14 mouse cellular contexts compared by ENCODE assay signal in genomic region chr3:37146406-37146805, GRCm38 (mm10). TPM values are rescaled to one million over a fixed set of nuclear protein-coding genes. Genes with fewer than 3 reads are reported as not detected.
DNase-seq lines count a peak whose midpoint lies in the region; ATAC-seq and TF ChIP-seq lines count a peak whose summit lies in the region.
"Had no signal": no experiment of that assay in that cellular context is flagged by ENCODE, and none has a peak within 500 bp of the region (broad histone marks: within the 10 kb centered on the region; RNA-seq: fewer than 3 reads in every experiment).

No protein-coding gene starts in this region.

- no peaks in the 10 kb centered on the region for H3K27me3 ChIP-seq in limb, embryonic 15.5 days
- H3K27me3 ChIP-seq in embryonic facial prominence, embryonic 10.5 days (replicated peaks; ENCODE audit: low read depth, poor library complexity, severe bottlenecking), result no peaks in the 10 kb centered on the region
- H3K27me3 ChIP-seq in forebrain, postnatal 0 days (ENCODE audit: insufficient read depth, low read length), result no peaks in the 10 kb centered on the region
- H3K27me3 ChIP-seq: intestine, embryonic 15.5 days had no signal

- no peaks in the 10 kb centered on the region for H3K36me3 ChIP-seq in limb, embryonic 15.5 days
- H3K36me3 ChIP-seq in embryonic facial prominence, embryonic 10.5 days (replicated peaks), result no peaks in the 10 kb centered on the region
- H3K36me3 ChIP-seq in forebrain, postnatal 0 days (ENCODE audit: insufficient read depth), result no peaks in the 10 kb centered on the region
- H3K36me3 ChIP-seq: G1E; intestine, embryonic 15.5 days had no signal

- no peaks in the 10 kb centered on the region for H3K9me3 ChIP-seq in limb, embryonic 15.5 days
- no peaks in the 10 kb centered on the region for H3K9me3 ChIP-seq in embryonic facial prominence, embryonic 10.5 days
- no peaks in the 10 kb centered on the region for H3K9me3 ChIP-seq in forebrain, postnatal 0 days (ENCODE audit: low read length)
- H3K9me3 ChIP-seq: G1E; intestine, embryonic 15.5 days had no signal

- no peak overlapping the region for H3K4me3 ChIP-seq in limb, embryonic 15.5 days
- H3K4me3 ChIP-seq in embryonic facial prominence, embryonic 10.5 days, result no peak overlapping the region
- no peak overlapping the region for H3K4me3 ChIP-seq in forebrain, postnatal 0 days (ENCODE audit: low read depth, low read length)
- H3K4me3 ChIP-seq: intestine, embryonic 15.5 days had no signal

- H3K4me2 ChIP-seq in limb, embryonic 15.5 days, result 0 out of 2 replicates have a peak overlapping the region, but pooled peaks have one; percentile 10
- H3K4me2 ChIP-seq in forebrain, postnatal 0 days (ENCODE audit: low read depth), result no peak overlapping the region
- H3K4me2 ChIP-seq: intestine, embryonic 15.5 days had no signal

- TF ChIP-seq CTCF in forebrain, postnatal 0 days (IDR thresholded peaks at IDR 0.05; ENCODE audit: low read depth), result no peak

- H3K9ac ChIP-seq in limb, embryonic 15.5 days, result no peak overlapping the region
- H3K9ac ChIP-seq in forebrain, postnatal 0 days, result no peak overlapping the region
- H3K9ac ChIP-seq: intestine, embryonic 15.5 days; liver, embryonic 14.5 days had no signal

- 14% methylated on average over 8 of the region's 8 CpGs for WGBS in limb, embryonic 15.5 days
- 60% methylated on average over 8 of the region's 8 CpGs for WGBS in embryonic facial prominence, embryonic 10.5 days
- 37% methylated on average over 8 of the region's 8 CpGs for WGBS in forebrain, postnatal 0 days

- ATAC-seq in limb, embryonic 15.5 days (ENCODE audit: insufficient number of reproducible peaks, low FRiP score, low TSS enrichment, low read depth), result no peak
- ATAC-seq in forebrain, postnatal 0 days, result no peak
- ATAC-seq: intestine, embryonic 15.5 days had no signal

- peak; percentile 20 for DNase-seq in gastrocnemius, postnatal 10 days
- DNase-seq in gastrocnemius, postnatal 25 days, result no peak
- DNase-seq in testis, postnatal 10 days (ENCODE audit: low spot score), result peak; percentile 59
- no peak for DNase-seq in testis, postnatal 14 days (ENCODE audit: low spot score)
- DNase-seq in kidney, adult 9 months, result peak; percentile 53
- no peak for DNase-seq in embryonic facial prominence, embryonic 10.5 days (ENCODE audit: low spot score)
- no peak for DNase-seq in forebrain, postnatal 0 days
- DNase-seq: B cell, adult 2 months; cerebellum, adult 9-11 months had no signal

- H3K27ac ChIP-seq in limb, embryonic 15.5 days, result no peak overlapping the region
- H3K27ac ChIP-seq in embryonic facial prominence, embryonic 10.5 days (replicated peaks), result no peak overlapping the region
- no peak overlapping the region for H3K27ac ChIP-seq in forebrain, postnatal 0 days (ENCODE audit: low read depth, low read length)
- H3K27ac ChIP-seq: intestine, embryonic 15.5 days; liver, embryonic 14.5 days had no signal

- peaks cover 8% of the 10 kb centered on the region for H3K4me1 ChIP-seq in limb, embryonic 15.5 days
- H3K4me1 ChIP-seq in embryonic facial prominence, embryonic 10.5 days, result no peaks in the 10 kb centered on the region; the same call in 1 of the 2 replicates
- H3K4me1 ChIP-seq in forebrain, postnatal 0 days (ENCODE audit: insufficient read depth), result no peaks in the 10 kb centered on the region
- H3K4me1 ChIP-seq: intestine, embryonic 15.5 days had no signal

RNA-seq across cellular contexts. Expression of gene Il2, which starts 20.6 kb away (rescaled TPM):
- not detected for total RNA-seq in gastrocnemius, postnatal 10 days (2021)
- not detected for total RNA-seq in gastrocnemius, postnatal 25 days (2021)
- polyA plus RNA-seq in limb, embryonic 15.5 days (2015; fragmentation: Nextera tagmentation; extraction: Ambion mirVana), result 0.21 and 0.36 TPM in 2 replicates
- polyA plus RNA-seq in embryonic facial prominence, embryonic 10.5 days (2016; fragmentation: Nextera tagmentation; extraction: Ambion mirVana), result 0.18 and 0.22 TPM in 2 replicates
- not detected in 2 replicates for total RNA-seq in forebrain, postnatal 0 days (2014; rRNA removed)
- 0.60 and 0.67 TPM in 2 replicates for polyA plus RNA-seq in forebrain, postnatal 0 days (2015; fragmentation: Nextera tagmentation; extraction: Ambion mirVana)
- total RNA-seq: G1E; layer of hippocampus, postnatal 25 days had no signal
- polyA plus RNA-seq: G1E had no signal

Comparison
In these comparisons a context has a peak if more than half of its experiments do, and no peak if none do; other contexts are left out.
1. DNase-seq: peak in gastrocnemius, postnatal 10 days (single experiment), testis, postnatal 10 days (single experiment) and kidney, adult 9 months (single experiment); none in gastrocnemius, postnatal 25 days (single experiment), testis, postnatal 14 days (single experiment), embryonic facial prominence, embryonic 10.5 days (single experiment) and forebrain, postnatal 0 days (single experiment).